Mouse (Mus musculus): Measurements from ENCODE around the gene Mvd. TPM values are rescaled to one million over a fixed set of nuclear protein-coding genes. Genes with fewer than 3 reads are reported as not detected.

Gene Mvd
- polyA plus RNA-seq, 1 experiment from 2014 or later = 31.2 TPM

DNA sequence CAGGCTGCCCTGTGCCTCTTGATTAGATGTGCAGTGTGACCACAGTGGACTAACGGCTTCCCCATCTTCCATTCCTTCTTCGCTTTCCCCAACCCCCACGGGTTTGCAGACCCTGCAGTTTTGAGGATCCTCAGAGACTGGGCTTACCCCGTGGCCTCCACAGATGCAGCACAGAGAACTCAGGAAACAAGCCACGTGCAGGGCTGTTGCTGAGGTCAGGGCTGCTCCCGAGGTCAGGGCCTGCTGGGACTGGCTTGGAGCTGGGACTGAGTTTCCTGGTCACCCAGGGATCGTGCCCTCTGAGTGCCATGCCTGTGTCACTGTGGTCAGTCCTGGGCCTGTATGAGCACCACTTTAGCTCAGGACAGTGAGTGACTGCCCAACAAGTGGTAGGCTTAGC, 21.8 kb upstream of the Mvd start:
- Histone ChIP-seq H3K9ac (ENCODE audit: low read depth, low read length) (no peak overlapping the region), H3K4me1 (replicated peaks; ENCODE audit: insufficient read depth, low read length) (peaks cover 9% of the 10 kb centered on the region; the same call in 1 of the 2 replicates), H3K36me3 (ENCODE audit: insufficient read depth, low read length) (peaks cover 27% of the 10 kb centered on the region; the same call in 1 of the 2 replicates), H3K4me3 (replicated peaks; ENCODE audit: low read depth, low read length) (no peak overlapping the region), H3K9me3 (replicated peaks; ENCODE audit: low read length) (no peaks in the 10 kb centered on the region), H3K27ac (no peak overlapping the region), H3K4me2 (ENCODE audit: low read length) (no peak overlapping the region), H3K27me3 (ENCODE audit: insufficient read depth, low read length) (peaks cover 7% of the 10 kb centered on the region)
- TF ChIP-seq CTCF (IDR thresholded peaks at IDR 0.05; ENCODE audit: low read depth) = no peak
- ATAC-seq (replicated peaks; ENCODE audit: low FRiP score, low read depth) = no peak
- 66% methylated on average over 7 of the region's 7 CpGs for WGBS
- DNase-seq (ENCODE audit: low spot score) = no peak

DNA sequence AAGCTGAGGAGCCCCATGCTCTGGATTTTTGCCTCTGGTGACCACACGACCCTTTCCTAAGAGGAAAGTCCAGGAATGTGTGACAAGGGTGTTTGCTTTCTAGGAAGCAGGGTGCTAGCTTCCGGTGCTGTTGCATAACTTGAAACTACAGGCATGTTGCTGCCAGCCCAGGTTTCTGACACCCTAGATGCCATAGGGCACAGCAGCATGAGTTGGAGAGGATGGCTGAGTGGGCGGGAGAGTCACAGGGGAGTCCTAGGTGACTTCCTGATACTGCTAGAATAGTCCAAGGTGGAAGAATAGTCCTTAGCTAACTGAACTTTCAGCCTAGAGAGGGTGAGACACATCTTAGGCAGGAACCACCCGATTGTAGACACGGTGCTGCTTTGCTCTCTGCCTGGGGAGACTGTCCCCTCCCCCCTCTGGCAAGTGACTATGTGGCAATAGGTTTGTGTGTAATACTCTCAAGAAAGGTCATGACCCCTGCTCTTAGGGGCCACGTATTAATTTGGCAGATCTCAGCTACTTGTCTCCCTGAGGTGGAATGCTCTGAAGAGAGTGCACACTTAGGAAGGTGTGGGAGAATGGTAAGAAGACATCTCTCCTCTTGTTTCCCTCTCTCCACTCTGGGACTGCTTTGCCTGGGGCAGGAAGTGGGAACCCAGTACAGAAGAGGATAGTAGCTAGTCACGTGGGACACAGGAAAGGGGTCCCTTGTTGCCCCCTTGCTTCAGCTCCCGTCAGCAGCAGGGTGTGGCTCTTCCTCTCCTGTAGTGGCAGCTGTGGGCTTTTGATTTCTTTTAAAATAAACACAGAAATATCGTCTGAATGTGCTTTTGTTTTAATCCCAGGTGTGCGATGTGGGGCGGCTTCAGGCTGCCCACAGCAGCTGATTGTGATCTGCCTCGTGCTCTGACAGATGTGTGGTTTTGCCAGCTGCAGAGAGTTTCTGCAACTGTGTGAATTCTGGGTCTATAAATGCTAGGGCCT, 20.7 kb upstream of the Mvd start:
- Histone ChIP-seq H3K9me3 (replicated peaks; ENCODE audit: low read length) (no peaks in the 10 kb centered on the region), H3K27ac (no peak overlapping the region), H3K4me3 (replicated peaks; ENCODE audit: low read depth, low read length) (no peak overlapping the region), H3K27me3 (ENCODE audit: insufficient read depth, low read length) (peaks cover 12% of the 10 kb centered on the region), H3K4me1 (replicated peaks; ENCODE audit: insufficient read depth, low read length) (peaks cover 13% of the 10 kb centered on the region; the same call in 1 of the 2 replicates), H3K4me2 (ENCODE audit: low read length) (no peak overlapping the region), H3K9ac (ENCODE audit: low read depth, low read length) (no peak overlapping the region), H3K36me3 (ENCODE audit: insufficient read depth, low read length) (peaks cover 24% of the 10 kb centered on the region; the same call in 1 of the 2 replicates)
- WGBS = 57% methylated on average over 12 of the region's 12 CpGs
- TF ChIP-seq CTCF (IDR thresholded peaks at IDR 0.05; ENCODE audit: low read depth) = no peak
- no peak for DNase-seq (ENCODE audit: low spot score)
- ATAC-seq (replicated peaks; ENCODE audit: low FRiP score, low read depth) = no peak

DNA sequence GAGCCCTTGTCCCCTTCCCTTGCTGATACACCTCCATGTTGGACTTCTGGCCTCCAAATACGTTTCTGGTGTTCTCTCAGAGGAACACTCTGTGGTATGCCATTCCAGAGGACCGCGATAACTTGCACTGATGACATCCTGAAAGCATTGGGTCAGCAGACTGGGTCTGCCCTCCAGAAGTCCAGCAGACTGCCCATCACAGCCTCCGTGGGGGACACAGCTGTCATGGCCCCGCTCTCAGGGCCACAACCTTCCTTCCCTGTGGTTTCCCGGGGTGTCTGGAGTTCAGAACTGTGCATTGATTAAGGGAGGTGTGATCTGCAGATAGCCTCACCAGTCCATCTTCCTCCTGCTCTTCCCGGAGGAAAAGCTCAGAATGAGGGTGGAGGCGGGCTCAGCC, 19.3 kb upstream of the Mvd start:
- ATAC-seq (replicated peaks; ENCODE audit: low FRiP score, low read depth) = no peak
- WGBS = 68% methylated on average over 8 of the region's 8 CpGs
- Histone ChIP-seq H3K27me3 (ENCODE audit: insufficient read depth, low read length) (peaks cover 12% of the 10 kb centered on the region), H3K27ac (no peak overlapping the region), H3K36me3 (ENCODE audit: insufficient read depth, low read length) (peaks cover 12% of the 10 kb centered on the region; the same call in 1 of the 2 replicates), H3K4me2 (ENCODE audit: low read length) (no peak overlapping the region), H3K4me3 (replicated peaks; ENCODE audit: low read depth, low read length) (no peak overlapping the region), H3K9me3 (replicated peaks; ENCODE audit: low read length) (no peaks in the 10 kb centered on the region), H3K9ac (ENCODE audit: low read depth, low read length) (0 out of 2 replicates have a peak overlapping the region, but pooled peaks have one; percentile 9), H3K4me1 (replicated peaks; ENCODE audit: insufficient read depth, low read length) (peaks cover 13% of the 10 kb centered on the region; the same call in 1 of the 2 replicates)
- no peak for TF ChIP-seq CTCF (IDR thresholded peaks at IDR 0.05; ENCODE audit: low read depth)
- no peak for DNase-seq (ENCODE audit: low spot score)

DNA sequence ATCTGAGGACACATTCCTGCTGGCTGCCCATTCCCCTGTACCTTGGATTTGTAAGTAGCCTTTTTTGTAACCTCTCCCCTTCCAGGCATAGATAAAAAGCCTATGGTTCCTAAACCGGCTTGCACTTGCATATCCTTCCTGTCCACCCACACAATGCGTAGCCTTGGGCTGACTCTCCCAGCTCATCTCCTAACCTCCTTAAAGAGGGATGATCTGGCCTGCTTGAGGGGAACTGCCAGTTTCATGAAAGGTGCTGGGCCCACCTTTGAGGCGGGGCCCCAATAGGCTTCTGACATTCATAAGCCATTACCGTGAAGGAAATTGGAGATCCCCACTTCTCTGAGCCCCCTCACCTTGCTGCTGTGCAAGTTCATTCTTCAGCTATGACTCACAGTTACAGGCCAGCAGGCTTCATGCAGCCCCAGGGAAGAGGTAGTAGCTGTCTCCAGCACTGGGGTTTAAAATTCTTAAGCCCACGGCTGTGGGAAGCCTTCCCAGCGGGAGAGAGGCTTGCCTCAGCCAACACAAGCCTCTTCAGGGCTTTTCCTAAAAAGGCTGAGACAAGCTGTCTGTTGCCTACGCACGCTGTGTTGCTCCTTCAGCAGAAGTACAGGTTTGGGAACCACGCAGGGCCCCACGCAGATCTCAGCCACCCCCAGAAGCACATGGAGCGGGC, 18.4 kb upstream of the Mvd start:
- Histone ChIP-seq H3K9ac (ENCODE audit: low read depth, low read length) (no peak overlapping the region), H3K36me3 (ENCODE audit: insufficient read depth, low read length) (peaks cover 3% of the 10 kb centered on the region; the same call in 1 of the 2 replicates), H3K4me2 (ENCODE audit: low read length) (no peak overlapping the region), H3K4me3 (replicated peaks; ENCODE audit: low read depth, low read length) (no peak overlapping the region), H3K27ac (no peak overlapping the region), H3K27me3 (ENCODE audit: insufficient read depth, low read length) (peaks cover 16% of the 10 kb centered on the region), H3K4me1 (replicated peaks; ENCODE audit: insufficient read depth, low read length) (peaks cover 13% of the 10 kb centered on the region; the same call in 1 of the 2 replicates), H3K9me3 (replicated peaks; ENCODE audit: low read length) (no peaks in the 10 kb centered on the region)
- DNase-seq (ENCODE audit: low spot score) (no peak), ATAC-seq (replicated peaks; ENCODE audit: low FRiP score, low read depth) (no peak)
- no peak for TF ChIP-seq CTCF (IDR thresholded peaks at IDR 0.05; ENCODE audit: low read depth)
- WGBS = 65% methylated on average over 11 of the region's 11 CpGs

DNA sequence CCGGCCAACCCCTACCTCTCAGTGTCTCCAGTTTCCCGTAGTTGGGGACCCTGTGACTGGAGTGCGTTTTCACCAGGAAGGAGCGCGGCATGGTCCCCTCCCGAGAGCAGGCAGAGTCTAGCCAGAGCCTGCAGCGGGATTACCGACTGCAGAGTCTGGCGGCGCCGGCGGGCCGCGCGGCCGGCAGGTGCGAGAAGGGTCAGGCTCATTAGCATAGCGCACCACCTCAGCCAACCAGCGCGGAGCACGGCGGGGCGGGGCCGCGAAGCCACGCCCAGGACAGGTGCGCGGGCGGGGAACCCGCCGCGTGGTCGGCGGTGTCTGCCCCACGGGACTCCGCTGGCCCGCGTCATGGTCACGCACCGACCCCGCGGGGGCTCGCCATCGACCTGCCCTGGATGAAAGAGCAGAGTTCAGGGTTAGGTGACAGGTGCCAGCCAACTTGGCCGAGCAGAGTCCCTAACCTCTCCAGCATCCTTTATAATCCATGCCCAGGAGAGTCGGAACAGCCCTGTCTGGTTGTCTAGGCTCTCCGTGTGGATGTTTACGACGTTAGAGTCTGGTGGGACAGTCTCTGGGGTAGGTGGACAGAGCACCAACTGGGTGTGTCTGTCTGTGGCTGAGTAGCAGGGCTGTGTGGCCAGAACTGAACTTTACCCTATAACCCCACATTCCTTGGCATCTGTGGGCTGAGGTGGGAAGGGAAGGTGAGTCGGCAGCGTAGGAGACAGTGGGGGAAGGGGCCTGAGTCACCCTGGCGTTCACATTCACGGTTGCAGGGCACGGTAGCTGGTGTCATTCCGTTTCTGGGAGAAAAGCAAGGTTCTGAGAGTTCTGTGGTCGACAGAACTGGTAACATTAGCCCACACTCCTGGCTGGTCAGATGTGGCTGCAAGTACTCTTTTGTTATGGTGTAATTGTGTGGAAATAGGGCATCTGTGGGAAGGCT, 17.6 kb upstream of the Mvd start, which contains the start of gene Snai3:
Gene Snai3 (minus strand): TSS at position 210 of the 949 bp plus-strand sequence.
- ATAC-seq (replicated peaks; ENCODE audit: low FRiP score, low read depth) (peak; percentile 90), DNase-seq (ENCODE audit: low spot score) (peak; percentile 54)
- peak within 1 kb of the TSS; percentile 27 for H3K4me3 ChIP-seq (replicated peaks; ENCODE audit: low read depth, low read length)
- no peak for TF ChIP-seq CTCF (IDR thresholded peaks at IDR 0.05; ENCODE audit: low read depth)
- H3K4me1 ChIP-seq (replicated peaks; ENCODE audit: insufficient read depth, low read length) = peaks cover 13% of the 10 kb centered on the region; the same call in 1 of the 2 replicates
- H3K4me2 ChIP-seq (ENCODE audit: low read length) = peak within 1 kb of the TSS; percentile 66
- H3K27me3 ChIP-seq (ENCODE audit: insufficient read depth, low read length) = peaks cover 16% of the 10 kb centered on the region
- peak within 1 kb of the TSS; percentile 43 for H3K9ac ChIP-seq (ENCODE audit: low read depth, low read length)
- no peaks in the 10 kb centered on the region for H3K36me3 ChIP-seq (ENCODE audit: insufficient read depth, low read length)
- whole genome bisulfite sequencing = 2% methylated on average over 49 of the region's 56 CpGs
- H3K9me3 ChIP-seq (replicated peaks; ENCODE audit: low read length) = no peaks in the 10 kb centered on the region
- H3K27ac ChIP-seq = no peak within 1 kb of the TSS
